21 mouse cellular contexts compared by ENCODE assay signal in the genomic region with DNA sequence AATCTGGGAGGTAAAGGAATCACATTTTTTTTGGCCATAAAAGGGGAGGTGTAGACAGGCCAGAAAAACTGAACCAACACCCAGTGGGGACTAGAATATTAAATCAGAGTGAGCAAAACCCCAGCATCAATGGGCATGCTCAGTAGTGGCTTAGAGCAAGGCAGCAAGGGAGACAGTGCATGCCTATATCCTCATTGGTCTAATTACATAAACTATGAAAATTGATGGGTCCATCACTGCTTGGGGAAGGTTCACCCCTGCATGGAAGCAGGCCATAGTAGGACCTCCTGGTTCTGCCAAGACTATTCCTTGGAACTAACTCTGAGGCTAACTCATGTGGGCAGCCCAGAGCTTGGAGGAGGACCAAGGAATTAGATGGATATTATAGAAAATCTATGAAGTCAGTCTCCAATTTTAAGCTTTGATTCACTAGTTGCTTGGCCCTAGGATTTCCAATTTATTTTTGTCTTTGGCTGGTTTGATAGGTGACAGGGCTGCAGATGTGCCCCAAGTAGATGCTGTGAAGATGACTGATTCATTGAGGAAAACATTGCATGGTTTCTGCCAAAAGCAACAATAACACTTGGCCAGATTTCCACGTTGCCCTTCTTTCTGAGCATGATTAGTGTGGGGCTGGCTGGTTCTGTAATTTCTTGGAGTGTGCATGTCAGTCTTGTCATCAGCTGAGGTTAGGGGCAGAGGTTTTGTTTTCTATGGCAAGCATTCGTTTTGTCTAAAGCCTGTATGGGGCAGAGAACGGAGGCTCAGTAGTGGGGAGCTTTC.
"Had no signal": no experiment of that assay in that cellular context is flagged by ENCODE, and none has a peak within 500 bp of the region (broad histone marks: within the 10 kb centered on the region; RNA-seq: fewer than 3 reads in every experiment).

No protein-coding gene starts in this region.

- H3K4me1 ChIP-seq: limb, embryonic 12.5 days; limb, embryonic 15.5 days; lung, embryonic 15.5 days; megakaryocyte, embryonic 14.5 days; midbrain, embryonic 10.5 days; neural tube, embryonic 12.5 days; neural tube, embryonic 15.5 days had no signal

- H3K9ac ChIP-seq: limb, embryonic 12.5 days; limb, embryonic 15.5 days; liver, embryonic 14.5 days; liver, postnatal 0 days; lung, embryonic 15.5 days; neural tube, embryonic 12.5 days; neural tube, embryonic 15.5 days had no signal

- H3K36me3 ChIP-seq: limb, embryonic 12.5 days; limb, embryonic 15.5 days; lung, embryonic 15.5 days; midbrain, embryonic 10.5 days; neural tube, embryonic 12.5 days; neural tube, embryonic 15.5 days had no signal

- H3K27me3 ChIP-seq: limb, embryonic 12.5 days; limb, embryonic 15.5 days; lung, embryonic 15.5 days; neural tube, embryonic 12.5 days; neural tube, embryonic 15.5 days had no signal

- H3K4me2 ChIP-seq: limb, embryonic 12.5 days; limb, embryonic 15.5 days; liver, embryonic 11.5 days; lung, embryonic 15.5 days; neural tube, embryonic 12.5 days; neural tube, embryonic 15.5 days had no signal

- H3K4me3 ChIP-seq: limb, embryonic 12.5 days; limb, embryonic 15.5 days; lung, embryonic 15.5 days; megakaryocyte, embryonic 14.5 days; midbrain, embryonic 10.5 days; neural tube, embryonic 12.5 days; neural tube, embryonic 15.5 days had no signal

- ATAC-seq: liver, postnatal 0 days had no signal

- H3K9me3 ChIP-seq: limb, embryonic 12.5 days; limb, embryonic 15.5 days; midbrain, embryonic 10.5 days; neural tube, embryonic 12.5 days had no signal

- H3K27ac ChIP-seq: limb, embryonic 12.5 days; limb, embryonic 15.5 days; liver, embryonic 14.5 days; lung, embryonic 15.5 days; midbrain, embryonic 10.5 days; neural tube, embryonic 12.5 days; neural tube, embryonic 15.5 days had no signal

- DNase-seq: kidney, postnatal 14 days; kidney, postnatal 4 days; left cerebral cortex, postnatal 4 days; liver, postnatal 0 days; lung, postnatal 10 days; lung, postnatal 36 days; midbrain, embryonic 14.5 days; retina, postnatal 1 day; right cerebral cortex, postnatal 25 days; spleen, adult 18-20 months; thymus, adult 18-20 months; thymus, postnatal 36 days had no signal
